Mouse (Mus musculus) kidney, adult 2 months (tissue): ENCODE results near the gene Psg26.
"Not testable (repeated sequence)": the region's sequence is repeated elsewhere in the genome, so short reads cannot be mapped to it uniquely, and the experiment has no call there.

Experiments used
- CTCF ChIP-seq: fragments of 200-500 bp; conservative IDR thresholded peaks from 2 replicates; pipeline ENCODE4 v1.5.1; 2011; ENCODE audit warnings: low read depth, mild to moderate bottlenecking, control low read depth, low read length, moderate library complexity, mixed read lengths; ENCODE audit not compliant: insufficient read depth, insufficient read length
- POLR2A ChIP-seq: fragments of 200-500 bp; IDR thresholded peaks from one replicate; pipeline ENCODE4 v1.6.1; 2011; ENCODE audit warnings: low read depth, low read length, control low read depth

GRCm38 (mm10) chr7:18431941-18432340 lies 52.0 kb downstream of the Psg26 start, which contains the start of gene Psg28:
- not testable (repeated sequence) for TF ChIP-seq POLR2A, CTCF
